Mouse (Mus musculus) myocyte (in vitro differentiated cells): ENCODE measurements around the gene Mtmr2. TPM values are rescaled to one million over a fixed set of nuclear protein-coding genes. Genes with fewer than 3 reads are reported as not detected.
"Not testable (repeated sequence)": the region's sequence is repeated elsewhere in the genome, so short reads cannot be mapped to it uniquely, and the experiment has no call there.

Source experiments
- H3K27me3 ChIP-seq: one replicate; pipeline ENCODE4 v1.6.1; 2011; ENCODE audit not compliant: control insufficient read depth, insufficient read depth, insufficient read length
- H3K36me3 ChIP-seq: one replicate; pipeline ENCODE4 v1.6.1; 2011; ENCODE audit not compliant: control insufficient read depth, insufficient read depth
- H3K4me2 ChIP-seq: one replicate; pipeline ENCODE4 v1.6.1; 2011; ENCODE audit warnings: low read depth, control low read depth
- H3K4me3 ChIP-seq: one replicate; pipeline ENCODE4 v1.5.1; 2011; ENCODE audit warnings: mild to moderate bottlenecking, control low read depth, moderate library complexity
- H3K79me2 ChIP-seq: one replicate; pipeline ENCODE4 v1.6.1; 2011; ENCODE audit not compliant: control insufficient read depth, insufficient read depth
- H3ac ChIP-seq: one replicate; pipeline ENCODE4 v1.6.1; 2011; ENCODE audit not compliant: control insufficient read depth, insufficient read length
- CEBPB ChIP-seq: IDR thresholded peaks from 2 replicates; pipeline ENCODE4 v1.6.1; 2011; ENCODE audit warnings: mild to moderate bottlenecking, moderate library complexity; ENCODE audit not compliant: poor library complexity, insufficient read depth, severe bottlenecking
- E2F4 ChIP-seq: IDR thresholded peaks from one replicate; pipeline ENCODE4 v1.6.1; 2011; ENCODE audit warnings: mild to moderate bottlenecking, control low read depth, moderate library complexity; ENCODE audit not compliant: insufficient read depth
- MAX ChIP-seq: IDR thresholded peaks from one replicate; pipeline ENCODE4 v1.6.1; 2011; ENCODE audit warnings: low read depth, mild to moderate bottlenecking, control low read depth
- MYOD1 ChIP-seq, 3 experiments: IDR thresholded peaks; one replicate each; pipeline ENCODE4 v1.6.1; 2011; ENCODE audit warnings: control low read depth in 2 of 3, low read depth in 2 of 3, mild to moderate bottlenecking in 2 of 3, moderate library complexity in 1 of 3; ENCODE audit not compliant: insufficient read length in 2 of 3, control insufficient read depth in 1 of 3
- MYOG ChIP-seq, 3 experiments: IDR thresholded peaks; one replicate each; pipeline ENCODE4 v1.6.1; 2011; ENCODE audit warnings: control low read depth in 2 of 3, low read depth in 2 of 3, mild to moderate bottlenecking in 2 of 3; ENCODE audit not compliant: insufficient read length in 2 of 3, control insufficient read depth in 1 of 3, insufficient read depth in 1 of 3
- POLR2A ChIP-seq: IDR thresholded peaks from one replicate; pipeline ENCODE4 v1.6.1; 2011; ENCODE audit warnings: low read depth, mild to moderate bottlenecking, control low read depth, moderate library complexity; ENCODE audit not compliant: insufficient read length
- POLR2AphosphoS2 ChIP-seq: IDR thresholded peaks from one replicate; pipeline ENCODE4 v1.6.1; 2011; ENCODE audit warnings: low read depth, control low read depth; ENCODE audit not compliant: insufficient read length
- REST ChIP-seq: IDR thresholded peaks from one replicate; pipeline ENCODE4 v1.6.1; 2011; ENCODE audit warnings: mild to moderate bottlenecking, control low read depth, moderate library complexity; ENCODE audit not compliant: insufficient read depth, insufficient read length
- SRF ChIP-seq: IDR thresholded peaks from one replicate; pipeline ENCODE4 v1.6.1; 2011; ENCODE audit warnings: low read depth; ENCODE audit not compliant: control insufficient read depth, insufficient read length
- TCF12 ChIP-seq: IDR thresholded peaks from one replicate; pipeline ENCODE4 v1.6.1; 2011; ENCODE audit warnings: mild to moderate bottlenecking, control low read depth; ENCODE audit not compliant: poor library complexity, insufficient read depth, severe bottlenecking
- TCF3 ChIP-seq: IDR thresholded peaks from one replicate; pipeline ENCODE4 v1.6.1; 2011; ENCODE audit warnings: low read depth, control low read depth; ENCODE audit not compliant: insufficient read length
- USF1 ChIP-seq: IDR thresholded peaks from one replicate; pipeline ENCODE4 v1.6.1; 2011; ENCODE audit warnings: low read depth, mild to moderate bottlenecking, control low read depth, moderate library complexity
- polyA plus RNA-seq: library from polyadenylated mRNA; unstranded; fragments of >200 nt; fragmentation: generic; extraction: Trizol; gene quantifications from one replicate; pipeline ENCODE4 v1.2.1, GENCODE M21; 2012; ENCODE audit warnings: missing spikeins

The Mtmr2 gene
- polyA plus RNA-seq, 1 experiment, result 20.9 TPM

- Histone ChIP-seq H3K36me3 (peaks cover 6% of the 10 kb centered on the region), H3K4me3 (no peak overlapping the region), H3K4me2 (no peak overlapping the region), H3ac (no peak overlapping the region), H3K27me3 (no peaks in the 10 kb centered on the region), H3K79me2 (peaks cover 82% of the 10 kb centered on the region)
- no peak for TF ChIP-seq POLR2A
- no peak for TF ChIP-seq E2F4
- no peak for TF ChIP-seq REST
- TF ChIP-seq POLR2AphosphoS2, result no peak
- no peak for TF ChIP-seq TCF12
- TF ChIP-seq MYOD1 (IDR thresholded peaks at IDR 0.05; ENCODE audit: control insufficient read depth in 1 of 3, insufficient read length in 2 of 3, low read depth in 2 of 3), result no peak
- no peak for TF ChIP-seq CEBPB
- no peak for TF ChIP-seq MAX
- no peak for TF ChIP-seq USF1
- TF ChIP-seq SRF, result no peak
- no peak for TF ChIP-seq TCF3
- no peak for TF ChIP-seq MYOG (IDR thresholded peaks at IDR 0.05; ENCODE audit: control insufficient read depth in 1 of 3, insufficient read depth in 1 of 3, insufficient read length in 2 of 3, low read depth in 2 of 3)
Observed at GRCm38 (mm10) chr9:13765624-13766023, 17.4 kb downstream of the Mtmr2 start.

GRCm38 (mm10) chr9:13766570-13766969 is 18.4 kb downstream of the Mtmr2 start:
- H3K79me2 ChIP-seq, result peaks cover 76% of the 10 kb centered on the region
- TF ChIP-seq POLR2A (no peak), MYOD1 (IDR thresholded peaks at IDR 0.05; ENCODE audit: control insufficient read depth in 1 of 3, insufficient read length in 2 of 3, low read depth in 2 of 3) (no peak), E2F4 (no peak), CEBPB (no peak), TCF3 (no peak)

GRCm38 (mm10) chr9:13774732-13775131 is 26.5 kb downstream of the Mtmr2 start:
- Histone ChIP-seq H3K4me2 (no peak overlapping the region), H3K36me3 (no peaks in the 10 kb centered on the region), H3K27me3 (no peaks in the 10 kb centered on the region), H3K79me2 (peaks cover 49% of the 10 kb centered on the region), H3ac (no peak overlapping the region), H3K4me3 (no peak overlapping the region)
- TF ChIP-seq MYOG (IDR thresholded peaks at IDR 0.05; ENCODE audit: control insufficient read depth in 1 of 3, insufficient read depth in 1 of 3, insufficient read length in 2 of 3, low read depth in 2 of 3) (no peak), REST (no peak), CEBPB (no peak), TCF12 (no peak), SRF (no peak), POLR2AphosphoS2 (no peak)

More at GRCm38 (mm10) chr9:13766570-13766969, 18.4 kb downstream of the Mtmr2 start:
- H3K4me3 ChIP-seq, result no peak overlapping the region
- H3K36me3 ChIP-seq, result peaks cover 6% of the 10 kb centered on the region
- H3K4me2 ChIP-seq, result no peak overlapping the region
- no peak overlapping the region for H3ac ChIP-seq
- no peaks in the 10 kb centered on the region for H3K27me3 ChIP-seq

GRCm38 (mm10) chr9:13781985-13782384 is 33.8 kb downstream of the Mtmr2 start:
- Histone ChIP-seq H3ac (no peak overlapping the region), H3K36me3 (peaks cover 13% of the 10 kb centered on the region), H3K27me3 (no peaks in the 10 kb centered on the region), H3K79me2 (peaks cover 4% of the 10 kb centered on the region), H3K4me2 (no peak overlapping the region), H3K4me3 (no peak overlapping the region)
- TF ChIP-seq SRF, result no peak

GRCm38 (mm10) chr9:13790864-13791263 is 42.7 kb downstream of the Mtmr2 start:
- not testable (repeated sequence) for H3K4me3 ChIP-seq, H3K27me3 ChIP-seq, H3ac ChIP-seq, H3K4me2 ChIP-seq, H3K79me2 ChIP-seq
- peaks cover 28% of the 10 kb centered on the region for H3K36me3 ChIP-seq

GRCm38 (mm10) chr9:13794302-13794701 is 46.1 kb downstream of the Mtmr2 start:
- no peak overlapping the region for H3ac ChIP-seq
- H3K27me3 ChIP-seq, result no peaks in the 10 kb centered on the region
- H3K4me2 ChIP-seq, result no peak overlapping the region
- H3K36me3 ChIP-seq, result peaks cover 19% of the 10 kb centered on the region
- no peak overlapping the region for H3K4me3 ChIP-seq
- no peak for TF ChIP-seq POLR2A
- TF ChIP-seq MYOD1 (IDR thresholded peaks at IDR 0.05; ENCODE audit: control insufficient read depth in 1 of 3, insufficient read length in 2 of 3, low read depth in 2 of 3), result no peak
- TF ChIP-seq CEBPB, result no peak
- TF ChIP-seq MAX, result no peak
- TF ChIP-seq TCF12, result no peak
- no peak for TF ChIP-seq TCF3
- TF ChIP-seq E2F4, result no peak
- H3K79me2 ChIP-seq, result no peaks in the 10 kb centered on the region
